Mouse (Mus musculus) forebrain, postnatal 0 days (tissue): ENCODE results near the gene Selenok. TPM values are rescaled to one million over a fixed set of nuclear protein-coding genes. Genes with fewer than 3 reads are reported as not detected.
A peak's percentile ranks its signal among the peaks of the same experiment; 100 is the strongest.

ENCODE experiments used
- ATAC-seq: fragments of 200-750 bp; cut with Nextera tagmentation; 2 replicates; pipeline ENCODE4 v1.8.0; 2017; ENCODE audit warnings: mild to moderate bottlenecking, moderate library complexity
- DNase-seq: peaks from one replicate; pipeline ENCODE4 v3.0.0-alpha.2; 2015
- H3K27ac ChIP-seq: fragments of 300-500 bp; sonication (generic); 2 replicates; pipeline ENCODE4 v1.5.1; 2014; ENCODE audit warnings: low read depth, mild to moderate bottlenecking, antibody characterized with exemption, low read length, moderate library complexity, mixed read lengths
- H3K27me3 ChIP-seq: fragments of 300-500 bp; sonication (generic); 2 replicates; pipeline ENCODE4 v1.6.1; 2014; ENCODE audit warnings: mild to moderate bottlenecking, low read length, mixed read lengths; ENCODE audit not compliant: insufficient read depth
- H3K36me3 ChIP-seq: fragments of 300-500 bp; sonication (generic); 2 replicates; pipeline ENCODE4 v1.6.1; 2014; ENCODE audit warnings: mild to moderate bottlenecking, moderate library complexity; ENCODE audit not compliant: insufficient read depth
- H3K4me1 ChIP-seq: fragments of 300-500 bp; sonication (generic); 2 replicates; pipeline ENCODE4 v1.6.1; 2014; ENCODE audit warnings: antibody characterized with exemption; ENCODE audit not compliant: insufficient read depth
- H3K4me2 ChIP-seq: fragments of 300-500 bp; sonication (generic); 2 replicates; pipeline ENCODE4 v1.6.1; 2014; ENCODE audit warnings: low read depth, mild to moderate bottlenecking, moderate library complexity
- H3K4me3 ChIP-seq: fragments of 300-500 bp; sonication (generic); 2 replicates; pipeline ENCODE4 v1.5.1; 2014; ENCODE audit warnings: low read depth, low read length, mixed read lengths
- H3K9ac ChIP-seq: fragments of 300-500 bp; sonication (generic); 2 replicates; pipeline ENCODE4 v1.6.1; 2014; ENCODE audit warnings: mild to moderate bottlenecking
- H3K9me3 ChIP-seq: fragments of 300-500 bp; sonication (generic); 2 replicates; pipeline ENCODE4 v1.6.1; 2016; ENCODE audit warnings: low read length
- CTCF ChIP-seq: sonication (generic); IDR thresholded peaks from 2 replicates; pipeline ENCODE4 v1.5.1; 2016; ENCODE audit warnings: antibody characterized with exemption, control low read depth, low read depth
- WGBS: fragments of 180-500 bp; shearing (Covaris S2); extraction: QIAGEN DNeasy Blood & Tissue Kit; methylation state at CpG from one replicate; pipeline ENCODE4 v1.1.7; 2014; 5-methylcytosine and 5-hydroxymethylcytosine counted together
- polyA plus RNA-seq: library from polyadenylated mRNA; unstranded; fragments of >200 nt; fragmentation: Nextera tagmentation; extraction: Ambion mirVana; gene quantifications from 2 replicates; pipeline ENCODE4 v1.2.1, GENCODE M21; 2015
- total RNA-seq: library from RNA; depleted of rRNA; stranded (reverse); fragments of >200 nt; gene quantifications from 2 replicates; pipeline ENCODE4 v1.2.3, GENCODE M21; 2014

The Selenok gene
- total and polyA plus RNA-seq, 2 experiments from 2014 or later, result 95.6 to 446 TPM

DNA sequence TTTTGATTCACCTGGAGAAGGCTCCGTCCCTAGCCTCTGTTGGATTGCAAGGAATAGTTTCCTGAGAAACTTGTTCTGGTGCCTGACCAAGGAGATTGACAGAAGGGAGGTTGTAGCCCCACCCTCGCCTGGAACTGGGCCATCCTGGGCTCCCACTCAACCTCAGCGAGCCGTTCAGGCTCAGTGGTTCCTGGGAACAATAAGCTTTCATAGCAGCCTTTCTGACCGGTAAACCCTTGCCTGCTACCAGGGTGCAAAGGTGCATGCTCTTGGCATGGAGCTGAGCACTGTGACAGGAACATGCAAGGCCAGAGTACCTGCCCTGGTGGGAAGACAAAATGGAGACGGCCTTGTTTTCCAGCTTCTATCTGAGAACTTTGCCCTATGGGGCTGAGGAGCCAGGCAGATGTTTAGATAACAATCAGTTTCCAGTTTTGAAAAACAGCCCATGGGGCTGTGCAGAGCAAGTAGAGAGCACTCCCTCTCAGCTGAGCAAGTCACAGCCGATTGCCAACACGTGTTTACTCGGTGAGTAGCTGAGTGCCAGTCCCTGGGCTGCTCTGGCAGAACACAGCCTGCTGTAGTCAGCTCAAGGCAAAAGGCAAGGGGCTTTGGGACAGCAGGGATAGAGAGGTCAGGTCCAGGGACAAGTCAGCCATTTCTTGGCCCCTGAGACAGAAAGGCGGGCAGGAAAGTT is 41.9 kb downstream of the Selenok start:
- Histone ChIP-seq H3K4me2 (no peak overlapping the region), H3K9me3 (no peaks in the 10 kb centered on the region), H3K27ac (no peak overlapping the region; the same call in 1 of the 2 replicates), H3K9ac (no peak overlapping the region), H3K4me3 (no peak overlapping the region), H3K36me3 (no peaks in the 10 kb centered on the region), H3K27me3 (no peaks in the 10 kb centered on the region), H3K4me1 (peaks cover 11% of the 10 kb centered on the region)
- ATAC-seq (no peak; the same call in 1 of the 2 replicates), DNase-seq (peak; percentile 58)
- no peak for TF ChIP-seq CTCF
- WGBS, result 47% methylated on average over 10 of the region's 10 CpGs

DNA sequence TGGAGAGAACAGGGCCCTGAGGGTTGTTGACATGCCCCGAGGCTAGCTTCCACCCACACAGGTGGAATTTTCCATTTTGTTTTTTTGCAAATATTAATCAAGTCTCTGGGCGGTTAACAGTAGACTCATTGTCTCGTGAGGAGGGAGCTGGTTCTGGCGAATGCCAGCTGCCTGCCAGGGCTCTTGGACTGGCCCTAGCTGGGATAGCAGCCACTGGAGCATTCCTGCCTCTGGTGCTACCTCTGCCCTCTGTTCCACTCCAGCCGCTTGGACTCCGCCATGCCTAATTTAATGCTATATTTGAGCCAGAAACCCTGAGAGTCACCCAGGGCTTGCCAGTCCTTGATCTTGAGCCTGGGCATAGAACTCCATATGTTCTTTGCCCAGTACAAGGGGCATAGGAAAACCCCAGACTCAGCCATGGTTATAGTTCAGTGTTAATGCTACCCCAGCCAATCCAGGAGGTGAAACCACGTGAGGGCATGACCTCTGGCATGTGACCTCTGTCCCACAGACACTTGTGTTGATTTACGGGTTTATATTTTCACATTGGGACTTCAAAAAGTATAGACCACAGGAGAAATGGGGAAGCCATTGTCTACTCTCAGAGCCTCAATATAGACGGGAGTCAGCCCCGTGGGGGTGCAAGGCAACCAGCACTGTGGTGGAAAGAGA is 43.9 kb downstream of the Selenok start:
- TF ChIP-seq CTCF, result no peak
- Histone ChIP-seq H3K4me2 (no peak overlapping the region), H3K4me1 (peaks cover 11% of the 10 kb centered on the region), H3K36me3 (no peaks in the 10 kb centered on the region), H3K27ac (no peak overlapping the region), H3K27me3 (no peaks in the 10 kb centered on the region), H3K9me3 (no peaks in the 10 kb centered on the region), H3K9ac (no peak overlapping the region), H3K4me3 (no peak overlapping the region)
- ATAC-seq (0 out of 2 replicates have a peak, but pooled peaks have one; percentile 36), DNase-seq (no peak)
- 67% methylated on average over 10 of the region's 10 CpGs for WGBS

DNA sequence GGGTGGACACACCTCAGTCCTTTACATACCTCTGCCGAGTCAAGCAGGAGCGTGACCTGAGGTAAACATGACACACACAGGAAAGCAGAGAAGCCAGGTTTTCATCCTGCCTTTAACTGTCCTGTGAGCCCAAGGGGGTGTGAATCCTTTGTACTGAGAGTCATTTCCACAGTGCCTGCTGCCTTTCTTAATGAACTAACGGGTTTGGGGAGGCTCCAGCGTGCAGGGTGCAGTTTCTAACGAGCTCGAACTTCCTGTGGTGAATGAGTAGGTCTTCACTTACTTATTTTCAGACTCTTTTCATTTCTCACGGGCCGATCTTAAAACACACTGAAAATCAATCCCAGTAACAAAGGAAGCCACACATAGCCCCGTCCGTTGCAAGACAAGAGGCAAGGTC is 46.4 kb downstream of the Selenok start:
- TF ChIP-seq CTCF, result no peak
- no peak overlapping the region for H3K27ac ChIP-seq
- no peaks in the 10 kb centered on the region for H3K9me3 ChIP-seq
- no peak for DNase-seq
- H3K4me2 ChIP-seq, result no peak overlapping the region
- no peak overlapping the region for H3K9ac ChIP-seq
- WGBS, result 37% methylated on average over 10 of the region's 10 CpGs
- H3K4me3 ChIP-seq, result no peak overlapping the region
- no peaks in the 10 kb centered on the region for H3K27me3 ChIP-seq
- ATAC-seq, result no peak
- H3K4me1 ChIP-seq, result peaks cover 3% of the 10 kb centered on the region; the same call in 1 of the 2 replicates
- no peaks in the 10 kb centered on the region for H3K36me3 ChIP-seq

DNA sequence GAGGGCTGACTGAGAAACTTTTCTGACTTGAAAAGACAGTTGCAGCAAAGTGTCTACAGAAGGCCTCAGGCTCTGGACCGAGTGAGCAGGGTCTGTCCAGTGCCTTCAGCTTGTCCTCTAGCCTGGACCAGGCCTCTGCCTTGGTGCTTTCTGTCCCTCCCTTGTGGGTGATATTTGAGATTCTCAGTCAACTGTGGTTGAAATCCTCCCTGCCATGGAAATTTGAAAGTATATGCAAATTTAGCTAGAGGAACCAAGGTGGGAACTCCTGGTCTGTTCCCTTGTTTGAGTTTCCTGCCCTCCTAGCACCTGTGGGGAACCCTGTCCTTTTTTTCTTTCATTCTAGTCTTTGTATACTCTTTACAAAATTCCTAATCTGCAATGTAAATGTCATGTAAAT is 46.9 kb downstream of the Selenok start:
- H3K9me3 ChIP-seq, result no peaks in the 10 kb centered on the region
- 0 out of 2 replicates have a peak, but pooled peaks cover under 1% of the 10 kb centered on the region for H3K4me1 ChIP-seq
- TF ChIP-seq CTCF, result no peak
- no peak overlapping the region for H3K4me2 ChIP-seq
- H3K27me3 ChIP-seq, result no peaks in the 10 kb centered on the region
- no peak overlapping the region for H3K4me3 ChIP-seq
- H3K27ac ChIP-seq, result no peak overlapping the region
- ATAC-seq, result no peak
- no peak overlapping the region for H3K9ac ChIP-seq
- no peaks in the 10 kb centered on the region for H3K36me3 ChIP-seq
- DNase-seq, result no peak
- 68% methylated on average over 1 of the region's 1 CpGs for WGBS

DNA sequence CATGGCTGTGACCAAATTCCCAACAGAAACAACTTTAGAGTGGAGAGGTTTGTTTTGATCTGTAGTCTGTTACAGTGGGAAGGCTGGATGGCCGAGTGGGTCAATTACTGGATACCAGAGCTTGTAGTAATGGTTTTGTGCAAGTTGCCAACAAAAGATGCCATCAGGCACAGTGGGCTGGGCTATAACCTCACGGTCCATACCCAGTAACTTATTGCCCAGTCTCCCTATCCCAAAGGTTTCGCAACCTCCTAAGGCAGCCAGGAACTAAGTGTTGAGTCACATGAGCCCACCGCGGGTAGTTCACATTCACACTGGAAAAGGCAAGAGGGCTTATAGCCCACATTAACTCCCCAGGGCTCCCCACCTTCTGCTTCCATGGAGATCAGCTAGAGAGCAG is 48.6 kb downstream of the Selenok start:
- no peak overlapping the region for H3K9ac ChIP-seq
- no peak for ATAC-seq
- H3K9me3 ChIP-seq, result no peaks in the 10 kb centered on the region
- no peaks in the 10 kb centered on the region for H3K27me3 ChIP-seq
- H3K4me3 ChIP-seq, result no peak overlapping the region
- no peaks in the 10 kb centered on the region for H3K4me1 ChIP-seq
- 80% methylated on average over 5 of the region's 5 CpGs for WGBS
- TF ChIP-seq CTCF, result no peak
- no peak for DNase-seq
- no peak overlapping the region for H3K27ac ChIP-seq
- H3K36me3 ChIP-seq, result no peaks in the 10 kb centered on the region
- no peak overlapping the region for H3K4me2 ChIP-seq

DNA sequence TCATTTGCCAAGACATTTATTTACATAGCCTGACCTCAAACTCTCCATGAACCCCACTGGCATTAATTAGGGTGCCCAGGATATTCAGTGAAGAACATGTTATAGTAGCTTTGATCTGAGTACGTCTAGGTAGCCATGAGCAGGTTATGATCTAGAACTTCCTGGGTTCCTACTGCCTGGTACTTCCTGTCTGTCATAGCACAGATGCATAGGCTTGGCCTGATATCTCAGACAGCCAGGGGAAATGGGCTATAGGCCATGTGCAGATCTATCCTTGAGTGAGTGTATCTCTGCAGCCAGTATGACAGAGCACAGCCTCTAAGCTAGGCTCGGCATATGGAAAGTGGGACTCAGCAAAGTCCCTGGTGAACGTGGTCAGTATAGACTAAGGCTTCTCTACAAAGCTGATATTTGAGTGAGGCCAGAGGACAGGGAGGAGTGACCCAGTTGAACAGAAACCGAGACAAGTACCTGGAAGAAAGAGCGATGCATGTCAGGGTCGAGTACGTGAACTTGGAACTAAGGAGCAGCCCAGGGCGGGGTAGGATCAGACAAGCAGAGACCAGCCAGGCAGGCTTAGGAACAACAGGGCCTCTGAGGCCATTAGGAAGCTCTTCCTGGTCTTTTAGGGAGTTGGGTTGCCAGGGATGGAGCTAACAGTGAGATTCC is 49.8 kb downstream of the Selenok start:
- Histone ChIP-seq H3K4me2 (no peak overlapping the region), H3K4me1 (no peaks in the 10 kb centered on the region), H3K9ac (no peak overlapping the region), H3K27me3 (no peaks in the 10 kb centered on the region), H3K9me3 (no peaks in the 10 kb centered on the region), H3K27ac (no peak overlapping the region), H3K36me3 (no peaks in the 10 kb centered on the region), H3K4me3 (no peak overlapping the region)
- no peak for ATAC-seq
- 91% methylated on average over 8 of the region's 8 CpGs for WGBS
- no peak for DNase-seq
- TF ChIP-seq CTCF, result no peak

DNA sequence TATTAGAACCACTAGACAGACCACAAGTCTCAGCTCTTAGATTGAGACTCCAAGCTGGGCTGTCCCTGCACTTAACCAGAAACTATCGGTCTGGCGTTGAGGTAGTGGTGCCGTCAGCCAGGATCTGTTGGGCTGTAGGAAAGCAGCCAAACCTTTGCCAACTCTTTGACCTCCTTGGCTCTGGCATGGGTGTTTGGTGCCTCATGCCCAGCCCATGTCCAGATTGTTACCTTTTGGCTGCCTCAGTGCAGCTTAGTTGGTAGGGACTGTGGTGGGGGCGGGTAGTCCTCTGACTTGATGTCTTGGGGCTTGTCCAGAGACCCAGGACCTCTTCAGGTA is 50.3 kb downstream of the Selenok start:
- Histone ChIP-seq H3K9me3 (no peaks in the 10 kb centered on the region), H3K9ac (no peak overlapping the region), H3K4me1 (no peaks in the 10 kb centered on the region), H3K4me3 (no peak overlapping the region), H3K36me3 (no peaks in the 10 kb centered on the region), H3K27me3 (no peaks in the 10 kb centered on the region), H3K4me2 (no peak overlapping the region), H3K27ac (no peak overlapping the region)
- WGBS, result 99% methylated on average over 4 of the region's 4 CpGs
- DNase-seq (no peak), ATAC-seq (no peak)
- TF ChIP-seq CTCF, result no peak
